Mouse (Mus musculus) MEL (cell line): Measurements from ENCODE around the gene Gtf2h2.

Source experiments
- CTCF ChIP-seq, 3 experiments: IDR thresholded peaks in 2 of 3; conservative IDR thresholded peaks in 1 of 3; 2 replicates each; pipeline ENCODE4 v1.5.1; 2011 to 2012; ENCODE audit warnings: low read length in 3 of 3, low read depth in 2 of 3, mild to moderate bottlenecking in 2 of 3, improper control_type of control experiment in 1 of 3, inconsistent platforms in 1 of 3, mixed read lengths in 1 of 3, moderate library complexity in 1 of 3; ENCODE audit not compliant: control insufficient read depth in 1 of 3, insufficient read depth in 1 of 3, poor library complexity in 1 of 3, severe bottlenecking in 1 of 3
- EP300 ChIP-seq, 2 experiments: IDR thresholded peaks; 2 replicates each; pipeline ENCODE4 v1.6.1; 2011; ENCODE audit warnings: improper control_type of control experiment in 2 of 2, low read length in 2 of 2, low read depth in 1 of 2, mild to moderate bottlenecking in 1 of 2
- GATA1 ChIP-seq: IDR thresholded peaks from 2 replicates; pipeline ENCODE4 v1.6.1; 2011; ENCODE audit warnings: low read depth, low read length, improper control_type of control experiment
- MAX ChIP-seq: IDR thresholded peaks from 2 replicates; pipeline ENCODE4 v1.6.1; 2011; ENCODE audit warnings: low read length, improper control_type of control experiment
- POLR2A ChIP-seq, 2 experiments: IDR thresholded peaks; 2 replicates each; pipeline ENCODE4 v1.6.1; 2011 to 2012; ENCODE audit warnings: low read length in 2 of 2, mild to moderate bottlenecking in 2 of 2, control low read depth in 1 of 2, improper control_type of control experiment in 1 of 2, low read depth in 1 of 2, moderate library complexity in 1 of 2; ENCODE audit not compliant: control insufficient read depth in 1 of 2, insufficient read depth in 1 of 2, poor library complexity in 1 of 2
- SIN3A ChIP-seq: IDR thresholded peaks from 2 replicates; pipeline ENCODE4 v1.6.1; 2012; ENCODE audit warnings: low read length, improper control_type of control experiment, inconsistent platforms
- TCF12 ChIP-seq: IDR thresholded peaks from 2 replicates; pipeline ENCODE4 v1.6.1; 2014; ENCODE audit warnings: low read depth, mild to moderate bottlenecking, inconsistent platforms, low read length, improper control_type of control experiment, moderate library complexity
- UBTF ChIP-seq: IDR thresholded peaks from 2 replicates; pipeline ENCODE4 v1.6.1; 2012; ENCODE audit warnings: low read depth, mild to moderate bottlenecking, inconsistent platforms, low read length, improper control_type of control experiment, moderate library complexity, borderline replicate concordance; ENCODE audit not compliant: insufficient read depth
- ZNF384 ChIP-seq: IDR thresholded peaks from 2 replicates; pipeline ENCODE4 v1.6.1; 2012; ENCODE audit warnings: low read depth, mild to moderate bottlenecking, inconsistent platforms, low read length, improper control_type of control experiment

DNA sequence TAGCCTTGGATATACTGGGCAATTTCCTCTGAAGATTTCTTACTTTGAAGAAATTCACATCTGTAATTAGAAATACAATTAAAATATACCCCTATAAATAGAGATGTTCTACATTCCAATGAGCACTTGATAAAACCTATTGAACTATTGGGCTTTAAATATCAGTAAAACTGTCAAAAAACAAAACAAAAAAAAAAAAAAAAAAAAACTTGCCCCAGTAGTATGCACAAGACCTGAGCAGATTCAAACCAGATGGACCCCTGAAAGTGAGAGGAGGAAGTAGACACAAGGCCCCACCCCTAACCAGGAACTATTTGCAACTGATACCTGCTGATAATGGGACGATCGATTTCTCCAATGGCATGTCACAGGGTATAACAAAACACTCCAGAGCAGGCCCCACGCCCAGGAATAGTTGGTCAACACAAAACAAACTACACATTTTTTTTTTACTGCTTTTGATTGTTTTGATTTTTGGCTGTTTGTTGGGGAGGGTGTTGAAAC lies 55.0 kb downstream of the Gtf2h2 start:
- TF ChIP-seq UBTF: no peak
- no peak for TF ChIP-seq SIN3A
- no peak for TF ChIP-seq CTCF (IDR thresholded peaks at IDR 0.05 in 2 of 3, conservative IDR thresholded peaks at IDR 0.05 in 1 of 3; ENCODE audit: control insufficient read depth in 1 of 3, insufficient read depth in 1 of 3, low read depth in 2 of 3, low read length in 3 of 3, poor library complexity in 1 of 3, severe bottlenecking in 1 of 3)
- TF ChIP-seq TCF12: no peak
- TF ChIP-seq POLR2A (IDR thresholded peaks at IDR 0.05; ENCODE audit: control insufficient read depth in 1 of 2, insufficient read depth in 1 of 2, low read depth in 1 of 2, low read length in 2 of 2, poor library complexity in 1 of 2): no peak
- no peak for TF ChIP-seq GATA1
- TF ChIP-seq MAX: no peak
- no peak for TF ChIP-seq ZNF384
- TF ChIP-seq EP300 (IDR thresholded peaks at IDR 0.05; ENCODE audit: low read depth in 1 of 2, low read length in 2 of 2): no peak
